12 mouse cellular contexts compared by ENCODE assay signal in the genomic region with DNA sequence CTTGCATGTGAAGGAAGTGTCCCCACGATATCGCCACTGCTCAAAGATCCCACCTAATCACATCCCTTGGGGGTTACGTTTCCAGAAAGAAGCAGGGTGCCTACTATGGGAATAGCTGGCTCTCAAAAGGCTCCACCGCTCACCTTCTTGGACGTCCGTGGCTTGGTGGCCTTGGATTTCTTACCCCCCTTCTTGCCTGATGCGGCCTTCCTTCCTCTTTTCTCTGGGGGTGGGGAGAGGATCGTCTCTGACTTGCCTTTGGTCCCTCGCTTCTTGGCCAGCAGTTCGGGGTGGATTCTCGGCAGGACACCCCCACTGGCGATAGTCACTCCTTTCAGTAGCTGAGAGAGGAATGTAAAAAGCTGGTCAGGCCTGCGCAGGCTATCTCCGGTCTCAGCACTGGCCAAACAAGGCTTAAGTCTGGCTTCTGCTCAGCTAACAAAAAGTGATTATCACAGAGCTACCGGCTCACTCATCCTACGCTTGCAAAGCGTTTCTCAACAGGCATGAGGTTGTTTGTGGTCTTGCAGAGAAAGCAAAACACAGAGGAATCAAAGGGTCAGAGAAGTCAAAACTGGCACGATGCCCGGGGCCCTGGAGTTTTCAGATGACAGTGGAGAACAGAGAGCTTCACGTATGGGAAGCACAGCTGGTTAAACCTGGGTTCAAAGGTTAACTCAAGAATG. TPM values are rescaled to one million over a fixed set of nuclear protein-coding genes. Genes with fewer than 3 reads are reported as not detected.
DNase-seq lines count a peak whose midpoint lies in the region; ATAC-seq lines count a peak whose summit lies in the region.
"Had no signal": no experiment of that assay in that cellular context is flagged by ENCODE, and none has a peak within 500 bp of the region (broad histone marks: within the 10 kb centered on the region; RNA-seq: fewer than 3 reads in every experiment).

No protein-coding gene starts in this region.

- H3K9me3 ChIP-seq in liver, embryonic 11.5 days (ENCODE audit: control insufficient read depth, low read length), result no peaks in the 10 kb centered on the region
- H3K9me3 ChIP-seq in forebrain, embryonic 14.5 days (replicated peaks; ENCODE audit: control insufficient read depth, low read length), result no peaks in the 10 kb centered on the region

- ATAC-seq in liver, embryonic 11.5 days (replicated peaks; ENCODE audit: low FRiP score), result no peak
- ATAC-seq in megakaryocyte, adult 5-6 weeks (ENCODE audit: poor library complexity, severe bottlenecking), result peak; percentile 91
- no peak for ATAC-seq in forebrain, embryonic 14.5 days

- H3K27ac ChIP-seq in liver, embryonic 11.5 days (ENCODE audit: low read depth, low read length), result no peak overlapping the region
- H3K27ac ChIP-seq in forebrain, embryonic 14.5 days (ENCODE audit: low read depth, low read length), result no peak overlapping the region
- H3K27ac ChIP-seq: layer of hippocampus, adult 2 months had no signal

- no peak overlapping the region for H3K4me2 ChIP-seq in liver, embryonic 11.5 days
- no peak overlapping the region for H3K4me2 ChIP-seq in forebrain, embryonic 14.5 days (ENCODE audit: low read length)

- H3K9ac ChIP-seq in liver, embryonic 11.5 days (ENCODE audit: low read depth, low read length), result no peak overlapping the region
- no peak overlapping the region for H3K9ac ChIP-seq in forebrain, embryonic 14.5 days (ENCODE audit: low read length)

- no peaks in the 10 kb centered on the region for H3K4me1 ChIP-seq in liver, embryonic 11.5 days (replicated peaks; ENCODE audit: control insufficient read depth, insufficient read depth, low read length)
- H3K4me1 ChIP-seq in forebrain, embryonic 14.5 days (ENCODE audit: control insufficient read depth, insufficient read depth, low read length), result no peaks in the 10 kb centered on the region

- H3K36me3 ChIP-seq in liver, embryonic 11.5 days (ENCODE audit: control insufficient read depth, insufficient read depth, low read length), result no peaks in the 10 kb centered on the region
- peaks cover 94% of the 10 kb centered on the region for H3K36me3 ChIP-seq in forebrain, embryonic 14.5 days (ENCODE audit: control insufficient read depth, insufficient read depth, low read length)

- no peak overlapping the region for H3K4me3 ChIP-seq in liver, embryonic 11.5 days (ENCODE audit: low read depth, low read length)
- no peak overlapping the region for H3K4me3 ChIP-seq in forebrain, embryonic 14.5 days (ENCODE audit: low read depth, low read length)
- H3K4me3 ChIP-seq: layer of hippocampus, adult 2 months had no signal

- WGBS in liver, embryonic 11.5 days, result 68% methylated on average over 20 of the region's 20 CpGs
- WGBS in forebrain, embryonic 14.5 days, result 90% methylated on average over 20 of the region's 20 CpGs

- no peaks in the 10 kb centered on the region for H3K27me3 ChIP-seq in liver, embryonic 11.5 days (replicated peaks; ENCODE audit: control insufficient read depth, insufficient read depth, low read length)
- H3K27me3 ChIP-seq in forebrain, embryonic 14.5 days (replicated peaks; ENCODE audit: control insufficient read depth, insufficient read depth, low read length), result no peaks in the 10 kb centered on the region

- DNase-seq in liver, result peak; percentile 55
- no peak for DNase-seq in liver, embryonic 11.5 days (ENCODE audit: low spot score)
- peak; percentile 50 for DNase-seq in adrenal gland, postnatal 25 days
- DNase-seq in kidney, postnatal 10 days, result peak; percentile 88
- DNase-seq in cerebellum, adult 9-10 months, result no peak
- DNase-seq in thymus, postnatal 10 days (ENCODE audit: low spot score in 2 of 2), result no peak
- no peak for DNase-seq in forebrain, embryonic 14.5 days (ENCODE audit: low spot score)
- DNase-seq: cerebellum, adult 8-10 months; right cerebral cortex, postnatal 25 days had no signal

RNA-seq across cellular contexts. Expression of gene H2afy2, which starts 32.3 kb away (rescaled TPM):
- 43.8 and 44.0 TPM in 2 replicates for polyA plus RNA-seq in liver, embryonic 11.5 days (2014; fragmentation: Nextera tagmentation; extraction: Ambion mirVana)
- total RNA-seq in adrenal gland, postnatal 25 days (2021), result 9.8 and 11.3 TPM in 2 replicates
- 0.50 and 0.76 TPM in 2 replicates for total RNA-seq in megakaryocyte, adult 5-6 weeks (2015)
- total RNA-seq in megakaryocyte, adult 5-6 weeks (2017), result 0.73 and 1.2 TPM in 2 replicates
- 188 and 220 TPM in 2 replicates for polyA plus RNA-seq in forebrain, embryonic 14.5 days (2014; fragmentation: Nextera tagmentation; extraction: Ambion mirVana)
- total RNA-seq: megakaryocyte-erythroid progenitor cell, adult 5-6 weeks had no signal

RNA-seq across cellular contexts. Expression of gene Aifm2, which starts 36.6 kb away (rescaled TPM):
- 9.1 and 9.3 TPM in 2 replicates for polyA plus RNA-seq in liver, embryonic 11.5 days (2014; fragmentation: Nextera tagmentation; extraction: Ambion mirVana)
- total RNA-seq in adrenal gland, postnatal 25 days (2021), result 310 and 356 TPM in 2 replicates
- total RNA-seq in megakaryocyte, adult 5-6 weeks (2015), result 3.9 and 5.9 TPM in 2 replicates
- 15.7 and 19.1 TPM in 2 replicates for total RNA-seq in megakaryocyte, adult 5-6 weeks (2017)
- 4.4 and 5.2 TPM in 2 replicates for polyA plus RNA-seq in forebrain, embryonic 14.5 days (2014; fragmentation: Nextera tagmentation; extraction: Ambion mirVana)

RNA-seq across cellular contexts. Expression of gene Tysnd1, which starts 56.4 kb away (rescaled TPM):
- polyA plus RNA-seq in liver, embryonic 11.5 days (2014; fragmentation: Nextera tagmentation; extraction: Ambion mirVana), result 39.0 and 47.4 TPM in 2 replicates
- 109 and 115 TPM in 2 replicates for total RNA-seq in adrenal gland, postnatal 25 days (2021)
- 11.4 and 12.9 TPM in 2 replicates for total RNA-seq in megakaryocyte, adult 5-6 weeks (2015)
- total RNA-seq in megakaryocyte, adult 5-6 weeks (2017), result 8.2 and 13.1 TPM in 2 replicates
- 23.7 and 24.6 TPM in 2 replicates for polyA plus RNA-seq in forebrain, embryonic 14.5 days (2014; fragmentation: Nextera tagmentation; extraction: Ambion mirVana)

Comparison
In these comparisons a context has a peak if more than half of its experiments do, and no peak if none do; other contexts are left out.
1. DNase-seq: peak in liver (single experiment), adrenal gland, postnatal 25 days (single experiment) and kidney, postnatal 10 days (single experiment); none in liver, embryonic 11.5 days (single experiment), cerebellum, adult 9-10 months (single experiment), thymus, postnatal 10 days (0 of 2) and forebrain, embryonic 14.5 days (single experiment).
2. RNA of gene Aifm2, which starts 36.6 kb away (total RNA-seq): 310 to 356 TPM in adrenal gland, postnatal 25 days; 3.9 to 19.1 TPM in megakaryocyte, adult 5-6 weeks; every median in the first group is over 10 times any median in the second.